Mouse (Mus musculus) kidney, postnatal 36 days (tissue): ENCODE measurements at regions not wholly inside any gene's neighbourhood (a gene's known extent, or its start where the extent isn't known, plus 50 kb on each side); places are given as distances from the start of the nearest gene placed in this dataset.

Source experiments
- DNase-seq, 2 experiments: peaks; one replicate each; pipeline ENCODE4 v3.0.0; 2021 to 2022; ENCODE audit warnings: mixed read lengths in 2 of 2

GRCm38 (mm10) chr6:91619735-91620732 lies 63.8 kb upstream of the Slc6a6 start:
- peak in 1 of 2 experiments; percentile 23 for DNase-seq

- no peak for DNase-seq
Measured at GRCm38 (mm10) chr6:91621437-91621836, 62.4 kb upstream of the Slc6a6 start.

- no peak for DNase-seq
Measured at GRCm38 (mm10) chr6:91622425-91622824, 61.4 kb upstream of the Slc6a6 start.

GRCm38 (mm10) chr6:91623646-91624045 lies 60.2 kb upstream of the Slc6a6 start:
- no peak for DNase-seq

GRCm38 (mm10) chr6:91629230-91629629 lies 54.6 kb upstream of the Slc6a6 start:
- DNase-seq, result no peak

GRCm38 (mm10) chr6:91631261-91631660 lies 52.6 kb upstream of the Slc6a6 start:
- no peak for DNase-seq
